Mouse (Mus musculus): Measurements from ENCODE around the gene 3830406C13Rik. TPM values are rescaled to one million over a fixed set of nuclear protein-coding genes. Genes with fewer than 3 reads are reported as not detected.
A peak's percentile ranks its signal among the peaks of the same experiment; 100 is the strongest.

The 3830406C13Rik gene
- total RNA-seq, 1 experiment = 8.3 TPM

GRCm38 (mm10) chr14:12344746-12345240 lies 60.8 kb downstream of the 3830406C13Rik start:
- Histone ChIP-seq H3K9ac (ENCODE audit: insufficient read depth, low read depth, low read length, poor library complexity, severe bottlenecking) (no peak overlapping the region), H3K27ac (ENCODE audit: insufficient read depth, low read depth, low read length, poor library complexity, severe bottlenecking) (no peak overlapping the region), H3K36me3 (ENCODE audit: control insufficient read depth, insufficient read depth, low read length, poor library complexity, severe bottlenecking) (no peaks in the 10 kb centered on the region), H3K4me1 (ENCODE audit: control insufficient read depth in 2 of 2, insufficient read depth in 2 of 2, low read length in 2 of 2, poor library complexity in 1 of 2) (peaks cover 0 to 5% of the 10 kb centered on the region in 2 experiments; a peak in 1 of 4 replicates), H3K4me3 (ENCODE audit: insufficient read depth in 1 of 2, low read depth in 1 of 2, low read length in 2 of 2, poor library complexity in 1 of 2, severe bottlenecking in 1 of 2) (peak overlapping the region; percentile 13 to 25; a peak in 2 of 4 replicates), H3K9me3 (ENCODE audit: control insufficient read depth, insufficient read depth, low read depth, low read length) (no peaks in the 10 kb centered on the region)
- TF ChIP-seq MAFK (IDR thresholded peaks at IDR 0.05; ENCODE audit: insufficient read depth, low read depth, low read length) = no peak
- no peak for TF ChIP-seq ZNF384 (IDR thresholded peaks at IDR 0.05; ENCODE audit: low read depth, low read length)
- DNase-seq (ENCODE audit: low read depth, low spot score) = no peak
- in situ Hi-C loops (cut with MboI; ENCODE audit: low sequenced_read_pairs in 2 of 2, unreplicated experiment in 2 of 2) = no loop called here

GRCm38 (mm10) chr14:12345241-12345921 lies 61.4 kb downstream of the 3830406C13Rik start:
- in situ Hi-C loops (cut with MboI; ENCODE audit: low sequenced_read_pairs in 2 of 2, unreplicated experiment in 2 of 2) = no loop called here
- Histone ChIP-seq H3K9me3 (ENCODE audit: control insufficient read depth, insufficient read depth, low read depth, low read length) (no peaks in the 10 kb centered on the region), H3K4me1 (ENCODE audit: control insufficient read depth in 2 of 2, insufficient read depth in 2 of 2, low read length in 2 of 2, poor library complexity in 1 of 2) (peaks cover 0 to 5% of the 10 kb centered on the region in 2 experiments; a peak in 1 of 4 replicates), H3K9ac (ENCODE audit: insufficient read depth, low read depth, low read length, poor library complexity, severe bottlenecking) (no peak overlapping the region; the same call in 1 of the 2 replicates), H3K36me3 (ENCODE audit: control insufficient read depth, insufficient read depth, low read length, poor library complexity, severe bottlenecking) (no peaks in the 10 kb centered on the region), H3K27ac (ENCODE audit: insufficient read depth, low read depth, low read length, poor library complexity, severe bottlenecking) (no peak overlapping the region), H3K4me3 (ENCODE audit: insufficient read depth in 1 of 2, low read depth in 1 of 2, low read length in 2 of 2, poor library complexity in 1 of 2, severe bottlenecking in 1 of 2) (peak overlapping the region; percentile 25 to 44; a peak in 2 of 4 replicates)
- no peak for DNase-seq (ENCODE audit: low read depth, low spot score)
- no peak for TF ChIP-seq ZNF384 (IDR thresholded peaks at IDR 0.05; ENCODE audit: low read depth, low read length)
- TF ChIP-seq MAFK (IDR thresholded peaks at IDR 0.05; ENCODE audit: insufficient read depth, low read depth, low read length) = no peak
- no peak for TF ChIP-seq ZC3H11A (IDR thresholded peaks at IDR 0.05; ENCODE audit: borderline replicate concordance, low read depth, low read length)
- TF ChIP-seq HCFC1 (IDR thresholded peaks at IDR 0.05; ENCODE audit: borderline replicate concordance, insufficient read depth, low read length) = no peak
- no peak for TF ChIP-seq CHD2 (IDR thresholded peaks at IDR 0.05; ENCODE audit: low read depth, low read length)

GRCm38 (mm10) chr14:12346011-12346864 lies 62.3 kb downstream of the 3830406C13Rik start:
- Histone ChIP-seq H3K9ac (ENCODE audit: insufficient read depth, low read depth, low read length, poor library complexity, severe bottlenecking) (no peak overlapping the region; the same call in 1 of the 2 replicates), H3K4me3 (ENCODE audit: insufficient read depth in 1 of 2, low read depth in 1 of 2, low read length in 2 of 2, poor library complexity in 1 of 2, severe bottlenecking in 1 of 2) (peak overlapping the region; percentile 25 to 44; a peak in 2 of 4 replicates), H3K9me3 (ENCODE audit: control insufficient read depth, insufficient read depth, low read depth, low read length) (no peaks in the 10 kb centered on the region), H3K4me1 (ENCODE audit: control insufficient read depth in 2 of 2, insufficient read depth in 2 of 2, low read length in 2 of 2, poor library complexity in 1 of 2) (peaks cover 0 to 5% of the 10 kb centered on the region in 2 experiments; a peak in 1 of 4 replicates), H3K36me3 (ENCODE audit: control insufficient read depth, insufficient read depth, low read length, poor library complexity, severe bottlenecking) (no peaks in the 10 kb centered on the region), H3K27ac (ENCODE audit: insufficient read depth, low read depth, low read length, poor library complexity, severe bottlenecking) (no peak overlapping the region)
- in situ Hi-C loops (cut with MboI; ENCODE audit: low sequenced_read_pairs in 2 of 2, unreplicated experiment in 2 of 2) = no loop called here
- no peak for TF ChIP-seq ZC3H11A (IDR thresholded peaks at IDR 0.05; ENCODE audit: borderline replicate concordance, low read depth, low read length)
- DNase-seq (ENCODE audit: low read depth, low spot score) = no peak

GRCm38 (mm10) chr14:12346865-12347600 lies 63.1 kb downstream of the 3830406C13Rik start:
- Histone ChIP-seq H3K9me3 (ENCODE audit: control insufficient read depth, insufficient read depth, low read depth, low read length) (no peaks in the 10 kb centered on the region), H3K9ac (ENCODE audit: insufficient read depth, low read depth, low read length, poor library complexity, severe bottlenecking) (no peak overlapping the region), H3K36me3 (ENCODE audit: control insufficient read depth, insufficient read depth, low read length, poor library complexity, severe bottlenecking) (no peaks in the 10 kb centered on the region), H3K4me1 (ENCODE audit: control insufficient read depth in 2 of 2, insufficient read depth in 2 of 2, low read length in 2 of 2, poor library complexity in 1 of 2) (peaks cover 0 to 5% of the 10 kb centered on the region in 2 experiments; a peak in 1 of 4 replicates), H3K27ac (ENCODE audit: insufficient read depth, low read depth, low read length, poor library complexity, severe bottlenecking) (no peak overlapping the region), H3K4me3 (ENCODE audit: insufficient read depth in 1 of 2, low read depth in 1 of 2, low read length in 2 of 2, poor library complexity in 1 of 2, severe bottlenecking in 1 of 2) (0 out of 4 replicates have a peak overlapping the region, but pooled peaks of 1 of the 2 experiments have one; percentile 25)
- in situ Hi-C loops (cut with MboI; ENCODE audit: low sequenced_read_pairs in 2 of 2, unreplicated experiment in 2 of 2) = no loop called here
- TF ChIP-seq ZNF384 (IDR thresholded peaks at IDR 0.05; ENCODE audit: low read depth, low read length) (no peak), ZC3H11A (IDR thresholded peaks at IDR 0.05; ENCODE audit: borderline replicate concordance, low read depth, low read length) (no peak), CHD2 (IDR thresholded peaks at IDR 0.05; ENCODE audit: low read depth, low read length) (no peak), MAFK (IDR thresholded peaks at IDR 0.05; ENCODE audit: insufficient read depth, low read depth, low read length) (no peak), HCFC1 (IDR thresholded peaks at IDR 0.05; ENCODE audit: borderline replicate concordance, insufficient read depth, low read length) (no peak)
- no peak for DNase-seq (ENCODE audit: low read depth, low spot score)

All from ES-E14 (cell line).